Mouse (Mus musculus) CD4-positive helper T cell, adult 2 months (primary cell): ENCODE data around the gene Krt35.

Experiments
- DNase-seq: peaks from one replicate; pipeline ENCODE4 v3.0.0-alpha.2; 2012; ENCODE audit warnings: low read depth, missing footprints, low spot score

The Krt35 gene

DNA sequence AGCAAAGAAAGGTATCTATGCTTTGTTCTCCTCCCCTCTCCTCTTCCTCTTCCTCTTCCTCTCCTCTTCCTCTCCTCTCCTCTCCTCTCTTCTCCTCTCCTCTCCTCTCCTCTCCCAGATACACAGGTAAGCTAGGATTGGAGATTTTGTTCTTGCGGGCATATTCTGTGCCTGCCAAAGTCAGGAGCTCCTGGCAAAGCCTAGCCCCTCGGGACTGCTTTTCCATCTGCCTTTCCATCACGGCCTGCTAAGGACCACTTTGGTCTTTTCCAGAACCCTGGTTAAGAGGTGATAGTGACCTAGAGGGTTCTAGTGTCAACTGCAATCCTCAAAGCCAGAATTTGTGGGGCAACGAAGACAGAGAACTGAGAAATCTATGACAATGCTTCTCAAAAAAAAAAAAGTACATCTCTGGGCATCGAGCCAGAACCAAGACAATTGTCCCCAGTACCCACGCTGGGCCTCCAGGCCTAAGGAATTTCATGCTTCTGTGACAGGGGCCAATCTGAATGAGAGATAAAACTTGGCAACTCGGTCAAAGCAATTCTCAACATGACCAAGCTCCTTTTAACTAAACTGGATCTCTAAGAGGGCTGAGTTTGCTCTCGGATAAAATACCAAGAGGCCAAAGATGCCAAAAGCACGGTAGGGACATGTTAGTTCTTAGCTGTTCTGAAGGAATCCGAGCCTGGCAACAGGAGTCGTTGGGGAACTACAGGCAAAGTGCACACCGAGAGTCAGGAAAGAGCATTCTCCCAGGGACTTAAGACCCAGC, 29.6 kb downstream of the Krt35 start:
- DNase-seq = no peak

DNA sequence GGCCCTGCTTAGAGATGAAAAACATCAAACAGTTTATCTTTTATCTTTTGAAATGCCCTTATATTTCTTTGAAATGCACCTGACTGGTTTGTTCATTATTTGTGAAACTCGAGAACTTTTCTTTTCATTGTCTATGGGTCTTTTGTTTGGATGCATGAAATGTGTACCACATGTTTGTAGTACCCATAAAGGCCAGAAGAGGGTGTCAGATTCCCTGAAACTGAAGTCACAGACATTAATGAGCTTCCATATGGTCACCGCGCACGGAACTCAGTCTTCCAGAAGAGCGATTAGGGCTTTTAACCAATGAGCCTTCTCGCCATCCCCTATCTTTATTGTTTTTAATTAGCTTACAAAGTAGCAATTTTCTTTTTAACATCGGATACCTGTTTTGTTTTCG, 37.2 kb downstream of the Krt35 start:
- no peak for DNase-seq

DNA sequence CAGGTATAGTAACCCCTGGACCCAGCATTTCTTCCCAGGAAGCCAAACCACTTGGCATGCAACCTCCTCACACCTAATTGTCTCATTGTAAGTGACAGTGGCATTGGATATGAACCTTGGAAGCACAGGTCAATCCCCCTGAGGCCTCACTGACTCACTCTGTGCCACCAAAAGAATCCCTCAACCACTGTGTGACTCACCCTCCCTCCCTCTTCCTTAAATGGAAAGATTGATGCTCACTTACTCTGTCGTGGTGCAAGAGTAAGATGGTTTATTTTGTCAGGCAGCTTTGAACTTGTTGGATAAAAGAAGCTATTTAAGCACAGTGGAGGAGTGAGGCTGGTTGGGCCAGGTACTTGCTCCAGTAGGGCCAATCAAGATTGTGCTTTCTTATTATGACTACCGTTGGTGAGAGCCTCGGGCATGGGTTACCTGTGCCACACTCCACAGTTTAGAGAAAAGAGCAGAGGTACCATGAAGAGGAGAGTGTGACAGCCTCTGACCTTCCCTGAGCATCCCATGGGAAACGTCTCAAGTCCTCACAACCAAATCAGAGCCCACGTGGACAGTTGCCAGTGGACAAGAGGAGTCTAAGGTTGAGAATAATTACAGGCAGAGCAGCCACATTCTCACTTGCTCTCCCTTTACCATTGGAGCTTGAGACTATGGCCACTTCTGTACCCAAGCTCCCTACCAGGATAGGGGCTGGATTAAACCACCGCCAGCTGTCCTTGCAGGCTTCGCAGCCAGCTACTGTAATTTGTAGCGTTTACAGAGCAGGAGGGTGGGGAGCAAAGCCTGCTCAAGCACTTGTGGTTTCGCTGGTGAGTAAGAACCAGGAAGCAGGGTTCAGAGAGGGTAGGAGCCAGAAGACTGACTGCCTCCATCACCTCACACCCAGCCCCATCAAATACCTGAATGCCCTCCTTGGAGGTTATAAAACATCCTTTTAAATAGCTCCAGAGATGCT, 40.1 kb downstream of the Krt35 start:
- DNase-seq = no peak

DNA sequence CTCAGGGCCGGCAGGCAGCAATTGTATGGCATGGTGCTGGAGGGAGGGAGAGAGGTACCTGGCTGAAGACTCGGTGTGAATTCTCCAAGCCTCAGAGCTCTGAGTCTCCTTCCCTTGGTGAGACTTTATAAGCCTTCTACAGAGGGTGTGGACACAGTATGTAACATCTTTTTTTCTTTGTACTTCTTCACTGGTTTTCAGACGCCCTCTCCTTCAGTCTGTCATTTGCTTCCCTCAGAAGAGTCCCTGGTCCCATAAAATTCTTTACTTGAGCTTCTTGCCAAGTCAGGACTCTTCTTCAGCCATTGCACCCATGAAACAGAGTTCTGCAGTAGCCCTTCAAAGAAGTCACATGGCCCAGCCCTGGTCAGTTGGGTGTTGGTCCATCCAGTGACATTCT, 45.6 kb downstream of the Krt35 start, which contains the start of gene Krt31:
Krt31 (minus strand) TSS at position 101 of the 400 bp plus-strand sequence.
- no peak for DNase-seq

DNA sequence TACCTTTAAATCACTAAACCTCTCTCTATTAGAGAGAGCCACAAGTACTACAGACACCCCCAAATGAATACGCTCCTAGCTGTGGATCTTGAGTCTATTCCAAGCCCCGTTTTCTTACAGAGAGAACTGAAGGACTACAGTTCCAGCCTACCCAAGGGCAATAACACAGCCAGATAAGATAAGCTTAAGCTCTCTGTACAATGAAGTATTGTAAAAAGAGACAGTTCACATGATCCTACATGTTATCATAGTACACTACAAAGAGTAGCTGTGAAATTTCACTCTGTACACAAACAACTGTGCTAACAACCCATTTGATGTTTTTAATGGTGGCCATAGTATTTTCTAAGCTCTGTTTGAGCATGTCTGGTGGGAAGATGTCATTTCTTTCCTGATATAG, 48.8 kb downstream of the Krt35 start:
- no peak for DNase-seq

DNA sequence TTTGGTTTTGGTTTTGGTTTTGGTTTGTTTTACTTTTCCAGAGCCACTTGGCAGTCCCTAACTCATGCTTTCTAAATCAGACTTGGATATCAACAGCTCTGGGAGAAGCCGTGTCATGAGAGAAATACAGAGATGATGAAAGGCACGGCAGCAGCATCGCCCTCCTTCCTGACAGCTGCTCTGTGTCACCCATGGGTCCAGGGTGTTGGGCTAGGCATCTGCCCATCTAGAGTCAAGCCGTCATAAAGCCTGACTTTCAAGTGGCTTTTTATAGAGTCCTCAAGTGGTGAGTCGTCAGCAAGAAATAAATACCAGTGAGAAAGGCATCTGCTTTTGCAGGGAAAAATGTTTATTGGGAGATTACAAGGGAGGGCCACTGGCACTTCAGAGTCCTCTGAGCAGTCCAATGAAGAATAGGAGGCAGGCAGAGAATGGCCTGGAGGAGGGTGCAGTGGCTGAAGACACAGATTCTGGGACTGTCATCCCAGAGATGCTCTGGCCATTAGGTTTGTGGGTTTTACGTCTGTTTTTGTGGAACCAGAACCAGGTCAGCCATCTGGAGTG, 49.7 kb downstream of the Krt35 start:
- no peak for DNase-seq
